Mouse (Mus musculus): ENCODE data around the gene Slc9a2.
"Not testable (repeated sequence)": the region's sequence is repeated elsewhere in the genome, so short reads cannot be mapped to it uniquely, and the experiment has no call there.

The Slc9a2 gene

DNA sequence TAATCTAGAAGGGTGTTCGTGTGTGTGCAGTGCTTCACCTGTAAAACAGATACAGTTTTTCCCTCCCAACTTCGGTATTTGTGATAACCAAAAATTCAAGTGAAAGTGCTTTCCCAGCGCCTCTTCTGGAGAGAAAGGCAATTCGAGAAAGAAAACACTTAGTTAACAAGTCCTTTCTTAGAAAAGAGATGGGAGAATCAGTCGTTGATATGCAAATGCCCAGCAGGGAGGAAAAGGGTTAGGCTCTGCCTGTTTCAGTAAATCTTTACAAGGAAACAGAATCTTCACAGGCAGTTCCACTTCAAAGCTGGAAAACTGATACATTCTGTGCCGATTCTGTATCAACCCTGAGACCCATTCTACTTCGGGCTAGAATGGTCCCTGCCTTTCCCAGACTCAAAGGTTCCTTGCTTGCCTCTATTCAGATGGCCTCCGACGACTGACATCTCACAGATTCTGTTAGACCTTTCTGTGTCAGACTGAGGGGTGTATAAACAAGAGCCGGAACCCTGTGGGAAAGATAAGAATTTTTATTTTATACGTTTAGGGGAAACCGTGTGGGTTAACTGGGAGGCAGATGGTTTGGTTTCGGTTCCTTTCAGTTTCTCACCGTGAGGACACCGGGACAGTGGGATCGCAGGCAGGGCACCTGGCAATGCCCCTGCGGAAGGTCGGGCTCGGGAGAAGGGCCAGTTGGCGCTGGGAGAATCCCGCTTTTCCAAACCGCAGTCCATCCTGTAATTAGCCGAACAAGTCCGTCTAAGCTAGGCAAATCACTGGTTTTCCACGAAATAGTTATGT is at the start of gene Slc9a2:
Gene Slc9a2, plus strand, starts transcription at position 508 of the 801 bp plus-strand sequence.
- DNase-seq, result no peak

- DNase-seq, result peak; percentile 83
These were observed 47.8 kb upstream of the Slc9a2 start for GRCm38 (mm10) chr1:40632407-40633062.

- DNase-seq, result peak; percentile 21
These were observed 45.8 kb upstream of the Slc9a2 start for GRCm38 (mm10) chr1:40634608-40635007.

DNA sequence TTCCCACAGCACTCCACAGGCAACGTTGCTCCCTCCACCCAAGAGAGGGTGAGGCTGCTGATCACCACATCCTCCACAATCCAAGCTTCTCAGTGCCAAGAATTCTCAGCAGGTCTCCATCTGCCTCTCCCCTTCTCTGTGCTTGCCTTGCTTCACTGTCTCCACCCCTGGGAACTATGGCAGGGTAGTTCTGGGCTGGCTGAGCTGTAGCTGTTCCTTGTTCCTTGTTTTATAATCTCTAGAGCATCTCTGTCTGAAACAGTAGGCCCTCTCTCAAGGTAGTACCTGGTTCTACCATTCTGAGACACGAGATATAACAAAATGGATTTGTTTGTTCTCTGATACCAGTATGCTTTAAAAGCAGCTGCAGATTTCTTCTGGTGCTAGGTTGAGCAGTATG is 32.1 kb upstream of the Slc9a2 start:
- no peak for DNase-seq

DNA sequence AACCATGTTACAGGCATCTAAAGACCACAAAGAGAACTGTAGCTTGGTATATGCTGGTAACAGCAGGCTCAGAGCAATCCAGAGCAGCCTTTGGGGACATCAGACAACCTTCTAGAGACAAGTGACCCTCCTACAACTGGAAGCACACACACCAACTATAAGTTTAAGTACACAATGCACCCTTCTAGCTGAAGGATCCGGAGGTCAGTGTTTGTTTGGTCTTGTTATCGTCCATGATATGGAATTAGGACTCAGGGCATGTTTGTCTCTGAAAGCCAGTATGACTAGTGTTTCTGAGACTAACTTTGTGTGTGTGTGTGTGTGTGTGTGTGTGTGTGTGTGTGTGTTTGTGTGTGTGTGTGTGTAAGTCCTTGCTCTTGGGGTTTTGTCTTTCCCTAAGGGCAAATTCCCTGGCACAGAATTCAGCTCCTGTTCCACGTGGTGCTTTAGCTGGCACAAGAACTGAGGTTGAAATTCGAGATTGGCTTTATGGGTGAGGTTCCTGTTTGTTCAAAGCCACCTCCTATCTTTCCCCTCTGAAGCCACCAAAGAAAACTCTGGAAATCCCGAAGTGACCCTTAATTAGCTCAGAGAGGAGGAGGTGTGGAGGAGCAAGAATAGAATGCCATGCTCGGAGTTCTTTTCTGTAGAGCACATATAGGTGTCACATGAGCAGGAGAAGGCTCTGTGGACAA is 29.4 kb upstream of the Slc9a2 start:
- DNase-seq, result no peak

DNA sequence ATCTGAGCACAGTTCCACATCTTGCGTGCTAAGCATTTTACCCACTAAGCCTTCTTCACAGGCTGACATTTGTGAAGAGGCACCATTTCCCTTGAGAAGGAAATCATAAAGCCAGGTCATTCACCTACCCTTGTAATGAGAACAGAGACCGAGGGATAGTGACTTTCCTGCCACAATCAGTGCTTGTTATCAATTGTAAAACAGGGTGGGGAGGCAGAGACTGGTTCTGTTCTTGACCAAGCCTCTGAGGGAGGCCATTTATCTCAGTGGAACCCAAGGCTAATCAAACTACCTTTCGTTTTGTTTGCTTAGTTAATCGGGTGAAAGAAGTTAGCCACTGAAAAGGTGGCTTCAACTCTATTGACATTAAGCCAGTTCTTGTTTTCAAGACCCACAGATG is 23.3 kb upstream of the Slc9a2 start:
- no peak for DNase-seq

DNA sequence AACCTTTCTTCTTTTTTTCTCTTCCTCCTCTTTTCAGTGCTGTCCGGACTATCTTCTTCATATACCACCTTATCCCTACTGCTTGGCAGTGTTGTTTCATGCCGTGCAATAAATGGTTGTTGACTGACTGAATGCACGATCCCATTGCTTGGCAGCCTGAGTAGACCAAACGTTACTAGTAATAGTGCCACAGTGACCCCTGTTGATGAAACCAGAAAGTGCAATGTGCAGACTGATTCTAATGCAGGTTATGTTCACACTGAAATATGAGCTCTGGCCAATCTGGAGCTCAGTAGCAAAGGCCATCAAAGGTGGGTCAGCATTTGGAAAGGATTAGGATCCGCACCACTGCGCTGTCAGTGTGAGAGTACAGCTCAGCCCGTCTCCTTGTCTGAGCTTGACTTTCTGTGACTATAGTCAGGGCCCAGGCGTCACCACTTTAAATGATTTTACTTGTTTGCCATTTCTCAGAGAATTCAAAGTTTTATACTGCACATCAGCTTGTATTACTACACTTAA is 22.3 kb upstream of the Slc9a2 start:
- no peak for DNase-seq

DNA sequence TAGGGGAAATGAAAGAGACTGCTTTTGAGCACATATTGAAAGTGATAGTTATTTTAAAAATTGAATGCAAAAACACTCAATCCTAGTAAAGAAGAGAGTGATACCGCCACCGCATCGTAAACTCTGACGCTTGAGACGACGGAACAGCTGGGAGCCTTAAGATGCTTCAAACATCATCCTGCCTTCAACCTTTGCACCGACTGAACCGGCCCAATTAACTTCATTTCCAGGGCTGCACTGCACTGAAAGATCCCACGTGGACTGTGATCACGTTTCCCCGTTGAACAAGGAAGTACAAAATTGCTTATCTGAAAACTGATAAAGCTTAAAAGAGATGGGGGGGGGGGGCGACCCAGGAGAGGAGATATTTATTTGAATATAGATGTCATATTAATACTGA is 21.4 kb upstream of the Slc9a2 start:
- no peak for DNase-seq

DNA sequence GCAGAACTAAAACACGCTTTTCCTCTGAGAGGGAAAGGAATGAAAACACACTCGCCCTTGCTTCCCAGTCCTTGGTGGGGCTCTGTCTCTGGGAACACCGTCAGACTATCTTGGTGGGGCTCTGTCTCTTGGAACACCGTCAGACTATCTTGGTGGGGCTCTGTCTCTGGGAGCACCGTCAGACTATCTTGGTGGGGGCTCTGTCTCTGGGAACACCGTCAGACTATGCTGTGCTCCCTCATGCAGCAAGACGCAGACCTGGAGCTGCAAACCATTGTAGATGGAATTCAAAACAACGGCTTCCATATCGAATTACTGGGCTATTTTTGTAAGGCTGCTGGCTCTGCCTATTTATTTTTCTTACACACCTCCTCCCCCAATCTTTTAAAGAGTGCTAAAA is 20.9 kb upstream of the Slc9a2 start:
- no peak for DNase-seq

- no peak for DNase-seq
These were observed 19.5 kb upstream of the Slc9a2 start for GRCm38 (mm10) chr1:40660838-40661237.

DNA sequence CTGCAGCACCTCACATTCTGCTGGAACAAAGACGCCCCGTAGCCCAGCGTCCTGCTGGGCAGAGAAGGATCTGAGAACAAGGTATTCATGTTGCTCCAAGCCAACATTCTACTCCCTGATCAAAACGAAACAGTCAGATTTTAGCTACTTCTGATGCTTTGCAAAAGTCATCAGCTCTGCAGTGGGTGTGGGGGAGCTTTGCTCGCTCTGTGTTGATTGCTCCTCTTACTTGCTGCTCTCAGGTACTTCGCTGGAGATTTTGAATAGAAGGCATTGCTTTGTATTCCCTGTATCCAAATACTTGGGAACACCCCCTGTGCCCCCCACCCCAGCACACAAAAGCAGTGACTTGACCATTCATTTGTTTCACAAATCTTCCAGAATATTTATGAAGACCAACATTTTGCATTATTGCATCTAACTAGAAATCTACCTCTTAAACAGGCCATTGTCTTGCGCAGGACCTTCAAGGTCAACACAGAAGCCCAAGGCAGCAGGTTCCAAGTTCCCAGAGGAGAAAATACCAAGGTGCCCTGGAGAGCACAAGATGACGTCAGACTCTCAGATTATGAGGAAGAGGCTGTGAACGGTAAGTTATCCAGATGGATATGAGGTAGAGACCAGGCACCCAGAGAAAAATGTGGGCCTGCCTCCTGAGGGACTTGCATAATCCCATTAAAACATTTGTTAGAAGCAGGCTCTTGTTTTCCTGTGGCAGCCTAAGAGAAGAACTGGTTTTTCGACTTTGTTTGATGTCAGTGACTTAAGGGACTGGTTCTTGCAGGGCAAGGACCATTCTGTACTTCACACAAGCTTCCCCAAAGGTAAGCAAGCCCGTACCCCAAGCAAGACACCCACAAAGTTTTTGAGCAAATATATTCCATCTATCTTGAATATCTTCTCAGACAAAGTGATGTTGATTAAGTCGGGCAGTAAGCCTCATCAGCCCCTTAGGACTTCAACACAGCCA is 14.7 kb upstream of the Slc9a2 start:
- DNase-seq, result no peak

- not testable (repeated sequence) for DNase-seq
These were observed 12.9 kb upstream of the Slc9a2 start for GRCm38 (mm10) chr1:40667442-40667841.

GRCm38 (mm10) chr1:40670025-40670424 is 10.3 kb upstream of the Slc9a2 start:
- peak; percentile 96 for DNase-seq

- DNase-seq, result no peak
These were observed 8.9 kb upstream of the Slc9a2 start for GRCm38 (mm10) chr1:40671490-40671889.

DNA sequence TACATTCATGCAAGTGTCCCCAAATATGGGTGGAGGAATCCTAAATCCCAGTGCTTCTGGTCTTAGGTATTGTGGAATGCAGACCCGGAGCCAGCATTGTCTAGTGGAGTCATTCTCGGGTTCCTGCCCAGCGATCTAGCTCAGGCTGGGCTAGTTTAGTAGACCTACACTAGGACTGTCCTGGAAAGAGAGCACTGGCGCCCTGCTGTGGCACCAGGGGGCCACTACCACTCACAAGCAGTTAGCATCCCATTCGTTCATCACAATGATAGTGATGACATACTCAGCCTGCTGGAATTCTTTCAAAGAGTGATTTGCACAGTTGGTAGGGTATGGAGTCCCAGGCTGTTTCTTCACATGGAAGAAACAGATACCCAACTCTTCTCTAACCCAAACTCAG is 3.1 kb upstream of the Slc9a2 start:
- no peak for DNase-seq

- peak; percentile 90 for DNase-seq
These were observed 709 bp downstream of the Slc9a2 start for GRCm38 (mm10) chr1:40680868-40681698.

DNA sequence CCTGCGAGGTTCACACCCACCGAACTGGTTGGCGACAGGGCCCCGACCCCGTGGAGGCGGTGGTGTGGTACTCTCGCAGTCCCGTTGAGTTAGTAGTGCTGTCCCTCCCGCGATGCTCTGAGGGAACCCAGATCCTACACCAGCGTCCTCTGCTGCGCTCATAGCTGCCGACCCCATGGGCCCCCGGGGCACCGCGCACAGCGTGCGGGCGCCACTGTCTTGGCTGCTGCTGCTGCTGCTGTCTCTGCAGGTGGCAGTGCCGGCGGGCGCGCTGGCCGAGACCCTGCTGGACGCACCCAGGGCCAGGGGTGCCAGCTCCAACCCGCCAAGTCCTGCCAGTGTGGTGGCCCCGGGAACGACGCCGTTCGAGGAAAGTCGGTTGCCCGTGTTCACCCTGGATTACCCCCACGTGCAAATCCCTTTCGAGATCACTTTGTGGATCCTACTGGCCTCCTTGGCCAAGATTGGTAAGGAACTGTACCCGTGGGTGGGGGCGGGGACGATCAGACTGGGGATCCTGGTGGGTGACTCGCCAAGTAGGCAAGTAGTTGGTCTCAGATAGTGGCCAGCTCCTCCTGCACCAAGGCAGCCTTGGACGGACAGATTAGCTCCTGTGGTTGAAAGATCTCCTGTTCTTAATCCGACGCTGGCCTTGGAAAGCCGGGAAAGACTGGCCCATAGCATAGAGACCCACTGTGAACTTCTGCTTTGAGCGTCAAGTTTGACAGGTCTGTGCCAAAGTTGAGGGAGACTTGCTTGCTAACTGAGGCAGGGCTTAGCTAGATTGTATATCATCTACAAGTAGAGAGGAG is 1.5 kb downstream of the Slc9a2 start:
- DNase-seq, result no peak

GRCm38 (mm10) chr1:40694296-40694695 is 13.9 kb downstream of the Slc9a2 start:
- DNase-seq, result no peak

DNA sequence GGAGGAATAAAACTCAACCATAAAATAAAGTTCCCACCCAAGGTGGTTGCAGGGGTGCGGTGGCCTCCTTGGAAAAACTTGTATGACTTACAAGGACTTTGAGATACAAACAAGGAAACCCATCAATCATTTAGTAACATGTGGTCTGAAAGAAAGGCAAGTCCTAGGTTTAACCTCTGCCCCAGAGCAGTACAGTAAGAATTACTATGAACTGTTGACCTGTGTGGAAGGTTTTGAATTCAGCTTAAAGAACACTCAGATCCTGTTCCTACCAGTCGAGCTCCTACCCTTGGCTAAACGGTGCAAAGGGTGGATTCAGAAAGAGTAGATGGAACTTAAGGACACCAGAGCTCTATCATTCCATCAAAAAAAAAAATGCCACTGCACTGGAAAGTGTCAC is 16.1 kb downstream of the Slc9a2 start:
- DNase-seq, result no peak

GRCm38 (mm10) chr1:40705099-40705498 is 24.7 kb downstream of the Slc9a2 start:
- DNase-seq, result no peak

GRCm38 (mm10) chr1:40714950-40715349 is 34.6 kb downstream of the Slc9a2 start:
- peak; percentile 97 for DNase-seq
